Mouse (Mus musculus) forebrain, embryonic 14.5 days (tissue): Measurements from ENCODE around the gene Pik3r2. TPM values are rescaled to one million over a fixed set of nuclear protein-coding genes. Genes with fewer than 3 reads are reported as not detected.
A peak's percentile ranks its signal among the peaks of the same experiment; 100 is the strongest.

Experiments used
- ATAC-seq: fragments of 200-750 bp; cut with Nextera tagmentation; 2 replicates; pipeline ENCODE4 v1.8.0; 2017; ENCODE audit warnings: mild to moderate bottlenecking, moderate library complexity
- DNase-seq: peaks from one replicate; pipeline ENCODE4 v3.0.0-alpha.2; 2015; ENCODE audit warnings: low spot score
- H3K27ac ChIP-seq: fragments of 300-500 bp; sonication (generic); 2 replicates; pipeline ENCODE4 v1.5.1; 2014; ENCODE audit warnings: low read depth, mild to moderate bottlenecking, control low read depth, low read length, moderate library complexity
- H3K27me3 ChIP-seq: fragments of 300-500 bp; sonication (generic); replicated peaks from 2 replicates; pipeline ENCODE4 v1.6.1; 2014; ENCODE audit warnings: low read length, control low read depth, mixed read lengths; ENCODE audit not compliant: control insufficient read depth, insufficient read depth
- H3K36me3 ChIP-seq: fragments of 300-500 bp; sonication (generic); 2 replicates; pipeline ENCODE4 v1.6.1; 2014; ENCODE audit warnings: low read length, control low read depth; ENCODE audit not compliant: control insufficient read depth, insufficient read depth
- H3K4me1 ChIP-seq: fragments of 300-500 bp; sonication (generic); 2 replicates; pipeline ENCODE4 v1.6.1; 2014; ENCODE audit warnings: antibody characterized with exemption, low read length, control low read depth; ENCODE audit not compliant: control insufficient read depth, insufficient read depth
- H3K4me2 ChIP-seq: fragments of 300-500 bp; sonication (generic); 2 replicates; pipeline ENCODE4 v1.6.1; 2014; ENCODE audit warnings: mild to moderate bottlenecking, control low read depth, low read length
- H3K4me3 ChIP-seq: fragments of 300-500 bp; sonication (generic); 2 replicates; pipeline ENCODE4 v1.5.1; 2014; ENCODE audit warnings: low read depth, low read length, control low read depth
- H3K9ac ChIP-seq: fragments of 300-500 bp; sonication (generic); 2 replicates; pipeline ENCODE4 v1.6.1; 2014; ENCODE audit warnings: mild to moderate bottlenecking, low read length, control low read depth, moderate library complexity
- H3K9me3 ChIP-seq: fragments of 300-500 bp; sonication (generic); replicated peaks from 2 replicates; pipeline ENCODE4 v1.6.1; 2016; ENCODE audit warnings: low read length, control low read depth, mixed read lengths; ENCODE audit not compliant: control insufficient read depth
- WGBS: fragments of 180-500 bp; shearing (Covaris S2); extraction: QIAGEN DNeasy Blood & Tissue Kit; methylation state at CpG from one replicate; pipeline ENCODE4 v1.1.7; 2014; 5-methylcytosine and 5-hydroxymethylcytosine counted together
- polyA plus RNA-seq: library from polyadenylated mRNA; unstranded; fragments of >200 nt; fragmentation: Nextera tagmentation; extraction: Ambion mirVana; gene quantifications from 2 replicates; pipeline ENCODE4 v1.2.1, GENCODE M21; 2014

Pik3r2 gene
- polyA plus RNA-seq, 1 experiment from 2014 or later: 57.9 TPM

DNA sequence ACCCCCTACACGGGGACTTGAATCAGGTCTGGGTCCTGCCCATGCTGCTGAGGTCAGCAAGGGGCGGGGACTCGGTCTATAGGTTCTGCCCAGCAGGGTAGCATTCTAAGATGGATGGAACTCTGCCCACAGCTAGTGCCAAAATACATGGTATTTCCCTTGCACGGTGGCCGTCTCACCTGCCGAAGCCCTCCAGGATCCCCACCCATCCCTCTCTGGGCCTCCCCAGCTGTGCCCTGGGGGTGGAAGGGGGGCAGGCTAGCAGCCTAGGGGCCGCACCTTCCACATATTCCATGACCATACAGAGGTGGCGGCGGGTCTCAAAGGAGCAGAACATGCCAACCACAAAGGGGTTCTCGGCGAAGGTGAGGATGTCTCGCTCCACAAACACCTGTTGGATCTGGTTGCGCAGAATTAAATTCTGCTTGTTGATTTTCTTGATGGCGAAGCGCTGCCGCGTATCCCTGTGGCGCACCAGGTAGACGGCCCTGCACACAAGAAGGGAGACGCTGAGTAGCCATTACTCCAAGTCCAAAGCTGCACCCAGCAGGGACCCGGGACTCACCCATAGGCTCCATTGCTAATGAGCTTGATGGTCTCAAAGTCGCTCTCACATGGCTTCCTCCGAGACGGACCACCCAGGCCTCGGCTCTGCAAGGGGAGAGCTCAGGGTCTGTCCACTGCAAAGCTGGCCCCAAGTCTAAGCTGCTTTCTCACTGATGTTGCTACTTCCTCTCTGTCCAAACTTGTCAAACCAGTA lies 10.0 kb upstream of the Pik3r2 start:
- no peak overlapping the region for H3K27ac ChIP-seq
- no peak overlapping the region for H3K9ac ChIP-seq
- H3K27me3 ChIP-seq: no peaks in the 10 kb centered on the region
- peaks cover 74% of the 10 kb centered on the region for H3K36me3 ChIP-seq
- ATAC-seq: no peak
- no peaks in the 10 kb centered on the region for H3K9me3 ChIP-seq
- no peak overlapping the region for H3K4me2 ChIP-seq
- no peak for DNase-seq
- 85% methylated on average over 25 of the region's 25 CpGs for WGBS
- no peak overlapping the region for H3K4me3 ChIP-seq
- peaks cover 7% of the 10 kb centered on the region for H3K4me1 ChIP-seq

DNA sequence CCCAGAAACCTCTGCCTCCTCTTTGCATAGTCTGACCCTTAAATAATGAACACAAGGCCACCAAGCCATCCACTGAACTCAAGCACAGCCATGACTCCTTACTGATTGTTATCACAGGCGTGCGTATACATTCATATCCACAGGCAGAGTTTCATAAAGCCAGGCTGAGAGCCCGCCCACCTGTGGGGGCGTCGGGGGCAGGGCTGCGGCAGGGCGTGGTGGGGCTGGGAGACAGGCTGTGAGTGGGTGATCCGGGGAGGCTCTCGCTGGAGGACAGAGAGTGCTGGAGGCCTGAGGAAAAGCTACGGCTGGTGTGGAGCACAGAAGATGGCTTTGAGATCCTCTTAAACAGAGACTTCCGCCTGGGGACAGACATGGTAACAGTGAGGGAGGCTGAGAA lies 3.6 kb upstream of the Pik3r2 start:
- 87% methylated on average over 11 of the region's 11 CpGs for WGBS
- Histone ChIP-seq H3K4me3 (no peak overlapping the region), H3K27me3 (no peaks in the 10 kb centered on the region), H3K9me3 (no peaks in the 10 kb centered on the region), H3K27ac (no peak overlapping the region), H3K4me2 (no peak overlapping the region), H3K4me1 (peaks cover 16% of the 10 kb centered on the region), H3K36me3 (peaks cover 63% of the 10 kb centered on the region), H3K9ac (no peak overlapping the region)
- DNase-seq: no peak
- ATAC-seq: no peak

DNA sequence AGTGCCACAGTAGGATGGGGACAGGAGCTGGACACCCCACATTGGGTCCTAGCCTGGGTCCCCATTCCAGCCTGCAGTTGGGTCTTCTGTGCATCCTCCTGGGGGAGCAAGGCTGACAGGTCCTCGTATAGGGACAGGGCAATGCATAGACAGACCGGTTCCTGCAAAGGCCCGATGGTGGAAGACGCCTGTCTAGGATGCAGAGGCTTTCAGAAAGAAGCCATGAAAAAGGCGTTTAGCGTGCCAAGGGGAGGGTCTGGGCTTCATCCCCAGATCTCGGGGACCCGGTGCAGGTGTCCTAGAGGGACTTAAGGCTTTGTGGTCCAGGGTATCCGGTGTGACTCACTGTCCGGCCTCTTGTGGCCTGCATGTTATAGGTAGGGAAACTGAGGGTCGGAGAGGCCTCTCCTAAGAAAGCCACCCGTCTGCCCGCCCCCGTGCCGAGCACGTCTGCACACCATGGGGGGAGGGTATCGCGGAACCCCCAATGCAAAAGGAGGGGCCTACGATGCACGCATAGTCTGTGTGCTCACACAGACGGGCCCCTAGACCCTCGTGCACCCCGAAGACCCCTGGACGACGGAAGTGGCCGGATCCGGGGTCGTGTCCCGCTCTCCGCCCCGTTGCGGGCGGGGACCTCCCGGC lies 540 bp downstream of the Pik3r2 start:
- H3K4me2 ChIP-seq: peak overlapping the region; percentile 74
- DNase-seq (no peak), ATAC-seq (no peak)
- peak overlapping the region; percentile 86 for H3K4me3 ChIP-seq
- H3K36me3 ChIP-seq: peaks cover 65% of the 10 kb centered on the region
- WGBS: 3% methylated on average over 34 of the region's 34 CpGs
- H3K27me3 ChIP-seq: no peaks in the 10 kb centered on the region
- H3K4me1 ChIP-seq: peaks cover 35% of the 10 kb centered on the region
- H3K9me3 ChIP-seq: no peaks in the 10 kb centered on the region
- H3K27ac ChIP-seq: peak overlapping the region; percentile 96
- peak overlapping the region; percentile 98 for H3K9ac ChIP-seq

DNA sequence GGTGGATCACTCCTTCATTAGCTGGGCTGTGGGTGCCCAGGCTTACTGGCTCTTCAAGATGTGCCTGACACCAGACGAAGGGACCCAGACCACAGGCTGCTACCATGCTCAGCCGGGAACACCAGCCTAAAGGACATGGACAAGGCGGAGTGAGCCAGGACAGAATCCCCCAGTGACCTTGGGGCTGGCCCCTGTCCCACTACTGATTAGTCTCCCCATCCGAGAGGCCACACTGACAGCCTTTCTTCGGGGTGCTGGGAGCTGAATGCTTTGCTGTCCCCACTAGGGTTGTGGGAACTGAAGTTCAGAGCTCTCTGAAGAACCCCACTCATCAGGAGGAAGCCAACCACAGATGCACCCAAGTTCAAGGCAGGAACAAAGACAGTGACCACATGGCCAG lies 1.3 kb downstream of the Pik3r2 start:
- whole genome bisulfite sequencing: 92% methylated on average over 5 of the region's 5 CpGs
- Histone ChIP-seq H3K27ac (no peak overlapping the region), H3K36me3 (peaks cover 65% of the 10 kb centered on the region), H3K4me3 (peak overlapping the region; percentile 86), H3K9ac (peak overlapping the region; percentile 98), H3K27me3 (no peaks in the 10 kb centered on the region), H3K4me1 (peaks cover 35% of the 10 kb centered on the region), H3K4me2 (peak overlapping the region; percentile 74), H3K9me3 (no peaks in the 10 kb centered on the region)
- DNase-seq (no peak), ATAC-seq (no peak)

DNA sequence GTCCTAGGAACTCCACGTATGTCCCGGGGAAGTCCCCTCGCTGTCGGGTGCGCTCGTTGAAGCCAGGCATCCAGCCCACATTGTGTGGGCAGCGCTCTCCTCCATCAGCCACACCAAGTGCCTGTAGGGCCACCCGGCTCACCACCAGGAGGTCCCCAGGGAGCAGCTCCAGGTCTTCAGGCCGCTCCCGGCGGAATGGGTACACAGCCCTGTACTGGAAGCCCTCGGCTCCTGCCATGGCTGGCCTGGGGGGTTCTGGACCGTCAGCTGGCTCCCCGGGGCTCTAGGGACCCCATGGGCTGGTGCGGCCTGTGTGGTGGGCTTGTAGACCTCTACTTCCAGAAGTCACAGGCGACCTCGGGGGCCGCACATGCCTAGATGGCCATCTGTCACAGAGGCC lies 1.8 kb downstream of the Pik3r2 start:
- Histone ChIP-seq H3K4me3 (no peak overlapping the region), H3K36me3 (peaks cover 65% of the 10 kb centered on the region), H3K27me3 (no peaks in the 10 kb centered on the region), H3K27ac (peak overlapping the region; percentile 77; the same call in 1 of the 2 replicates), H3K9me3 (no peaks in the 10 kb centered on the region), H3K9ac (peak overlapping the region; percentile 98; the same call in 1 of the 2 replicates), H3K4me2 (peak overlapping the region; percentile 74), H3K4me1 (peaks cover 35% of the 10 kb centered on the region)
- no peak for ATAC-seq
- DNase-seq: no peak
- WGBS: 95% methylated on average over 18 of the region's 18 CpGs

DNA sequence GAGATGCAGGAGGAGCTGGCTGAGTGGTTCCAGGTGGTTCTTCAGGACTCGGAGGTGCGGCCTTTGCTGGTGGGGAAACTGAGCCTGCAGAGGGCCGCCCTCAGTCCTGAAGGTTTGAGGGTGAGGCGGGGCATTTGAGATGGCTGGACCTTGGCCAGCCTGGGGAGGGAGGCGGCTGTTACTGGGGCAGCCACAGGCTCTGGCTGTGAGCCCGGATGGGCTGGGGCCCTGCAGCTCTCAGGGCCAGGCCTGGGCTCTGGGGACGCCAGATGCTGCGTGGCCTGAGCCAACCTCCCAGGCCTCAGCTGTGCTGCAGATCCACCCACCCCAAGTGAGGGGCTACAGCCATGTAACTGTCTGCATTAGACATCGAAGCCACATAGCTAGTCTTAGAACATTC lies 2.7 kb downstream of the Pik3r2 start:
- Histone ChIP-seq H3K4me2 (peak overlapping the region; percentile 12; the same call in 1 of the 2 replicates), H3K4me3 (peak overlapping the region; percentile 8; the same call in 1 of the 2 replicates), H3K36me3 (peaks cover 65% of the 10 kb centered on the region), H3K4me1 (peaks cover 35% of the 10 kb centered on the region), H3K9me3 (no peaks in the 10 kb centered on the region), H3K9ac (peak overlapping the region; percentile 98), H3K27ac (peak overlapping the region; percentile 77), H3K27me3 (no peaks in the 10 kb centered on the region)
- no peak for ATAC-seq
- 51% methylated on average over 9 of the region's 9 CpGs for WGBS
- peak; percentile 84 for DNase-seq

DNA sequence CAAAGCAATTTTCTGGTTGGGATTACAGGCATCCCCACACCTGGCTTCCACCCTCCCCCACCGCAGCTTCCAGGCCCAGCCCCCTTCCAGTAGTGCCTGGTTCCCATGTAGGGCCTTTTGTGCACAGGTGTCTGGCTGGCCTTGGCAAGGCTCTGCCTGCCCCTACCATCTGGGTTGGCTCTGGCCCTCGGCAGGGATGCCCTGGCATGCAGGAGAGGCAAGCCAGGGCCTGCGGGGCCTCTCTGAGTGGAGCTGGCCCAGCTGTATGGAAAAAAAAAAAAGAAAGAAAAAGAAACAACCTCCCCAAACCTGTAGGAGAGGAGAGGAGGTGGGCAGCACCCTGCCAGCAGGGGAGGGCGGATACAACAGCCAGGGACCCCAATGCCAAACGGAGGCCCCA lies 3.1 kb downstream of the Pik3r2 start:
- peak overlapping the region; percentile 8; the same call in 1 of the 2 replicates for H3K4me3 ChIP-seq

DNA sequence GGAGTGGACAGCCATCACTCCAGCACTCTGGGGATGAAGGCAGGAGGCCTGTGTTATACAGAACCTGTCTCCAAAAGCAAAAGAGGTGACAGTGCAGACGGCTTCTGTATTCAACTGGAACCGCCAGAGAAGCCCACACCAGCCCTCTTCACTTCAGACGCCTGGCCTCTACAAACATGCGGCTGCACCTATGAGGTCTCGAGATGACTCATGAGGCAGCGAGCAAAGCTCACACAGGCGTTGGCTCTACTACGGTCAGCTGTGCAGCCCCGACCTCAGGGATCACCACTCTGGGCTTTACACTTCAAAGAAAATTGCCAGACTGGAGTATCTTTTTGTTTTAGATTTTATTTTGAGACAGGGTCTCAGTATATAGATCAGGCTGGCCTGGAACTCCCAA lies 3.6 kb downstream of the Pik3r2 start:
- ATAC-seq: no peak
- peak overlapping the region; percentile 12; the same call in 1 of the 2 replicates for H3K4me2 ChIP-seq
- H3K9ac ChIP-seq: 0 out of 2 replicates have a peak overlapping the region, but pooled peaks have one; percentile 98
- 90% methylated on average over 9 of the region's 9 CpGs for WGBS
- H3K9me3 ChIP-seq: no peaks in the 10 kb centered on the region
- H3K4me3 ChIP-seq: no peak overlapping the region
- peak overlapping the region; percentile 77; the same call in 1 of the 2 replicates for H3K27ac ChIP-seq
- DNase-seq: no peak
- peaks cover 68% of the 10 kb centered on the region for H3K36me3 ChIP-seq
- peaks cover 32% of the 10 kb centered on the region for H3K4me1 ChIP-seq
- no peaks in the 10 kb centered on the region for H3K27me3 ChIP-seq

More for the DNA sequence above, 3.1 kb downstream of the Pik3r2 start:
- no peaks in the 10 kb centered on the region for H3K27me3 ChIP-seq
- H3K4me1 ChIP-seq: peaks cover 35% of the 10 kb centered on the region
- H3K4me2 ChIP-seq: peak overlapping the region; percentile 12; the same call in 1 of the 2 replicates
- DNase-seq (no peak), ATAC-seq (no peak)
- peak overlapping the region; percentile 98 for H3K9ac ChIP-seq
- H3K9me3 ChIP-seq: no peaks in the 10 kb centered on the region
- peak overlapping the region; percentile 77 for H3K27ac ChIP-seq
- 70% methylated on average over 5 of the region's 5 CpGs for WGBS
- H3K36me3 ChIP-seq: peaks cover 66% of the 10 kb centered on the region

DNA sequence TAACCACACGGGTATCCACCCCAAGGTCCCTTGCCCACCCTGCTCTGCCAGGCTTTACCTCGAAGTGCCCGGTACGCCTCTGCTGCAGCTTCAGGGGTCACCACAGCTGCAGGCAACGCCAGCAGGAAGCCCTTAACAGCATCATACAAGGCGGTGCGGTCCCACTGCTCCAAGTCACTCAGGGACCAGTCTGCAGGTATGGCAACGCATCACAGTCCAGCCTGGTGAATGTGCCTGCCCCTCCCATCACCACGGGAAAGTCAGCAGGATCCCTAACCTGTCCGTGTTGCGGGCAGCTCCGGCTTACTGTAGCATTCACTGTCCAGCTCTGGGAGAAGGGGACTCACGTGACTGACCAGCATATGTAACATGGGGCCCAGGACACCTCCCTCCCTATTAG lies 4.4 kb downstream of the Pik3r2 start:
- H3K4me2 ChIP-seq: no peak overlapping the region

More for the DNA sequence above, 4.4 kb downstream of the Pik3r2 start:
- H3K36me3 ChIP-seq: peaks cover 76% of the 10 kb centered on the region
- no peak overlapping the region for H3K27ac ChIP-seq
- peaks cover 27% of the 10 kb centered on the region for H3K4me1 ChIP-seq
- no peaks in the 10 kb centered on the region for H3K9me3 ChIP-seq
- ATAC-seq: no peak
- WGBS: 93% methylated on average over 13 of the region's 13 CpGs
- no peak for DNase-seq
- H3K9ac ChIP-seq: no peak overlapping the region
- H3K4me3 ChIP-seq: no peak overlapping the region
- no peaks in the 10 kb centered on the region for H3K27me3 ChIP-seq
